Mouse (Mus musculus): ENCODE measurements around the gene Bnc2.

Gene Bnc2

DNA sequence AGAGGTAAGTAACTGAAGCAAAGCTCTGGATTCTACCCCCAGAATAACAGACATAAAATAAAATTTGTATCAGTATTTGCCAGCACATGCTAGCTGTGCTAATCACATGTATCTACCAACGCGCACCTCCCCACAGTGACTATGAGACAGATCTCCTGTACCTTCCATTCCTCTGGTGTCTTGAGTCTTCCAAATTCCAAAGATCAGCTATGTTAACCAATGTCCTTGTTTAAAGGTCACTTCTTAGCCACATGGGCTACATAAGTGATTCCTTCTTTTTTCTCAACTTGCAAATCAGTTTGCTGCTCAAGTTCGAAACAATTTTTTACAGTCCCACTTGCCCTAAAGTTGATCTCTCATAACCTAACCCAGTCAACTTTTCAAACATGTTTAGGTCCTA, 167.5 kb downstream of the Bnc2 start:
- no peak for DNase-seq (ENCODE audit: low read depth, low spot score)

DNA sequence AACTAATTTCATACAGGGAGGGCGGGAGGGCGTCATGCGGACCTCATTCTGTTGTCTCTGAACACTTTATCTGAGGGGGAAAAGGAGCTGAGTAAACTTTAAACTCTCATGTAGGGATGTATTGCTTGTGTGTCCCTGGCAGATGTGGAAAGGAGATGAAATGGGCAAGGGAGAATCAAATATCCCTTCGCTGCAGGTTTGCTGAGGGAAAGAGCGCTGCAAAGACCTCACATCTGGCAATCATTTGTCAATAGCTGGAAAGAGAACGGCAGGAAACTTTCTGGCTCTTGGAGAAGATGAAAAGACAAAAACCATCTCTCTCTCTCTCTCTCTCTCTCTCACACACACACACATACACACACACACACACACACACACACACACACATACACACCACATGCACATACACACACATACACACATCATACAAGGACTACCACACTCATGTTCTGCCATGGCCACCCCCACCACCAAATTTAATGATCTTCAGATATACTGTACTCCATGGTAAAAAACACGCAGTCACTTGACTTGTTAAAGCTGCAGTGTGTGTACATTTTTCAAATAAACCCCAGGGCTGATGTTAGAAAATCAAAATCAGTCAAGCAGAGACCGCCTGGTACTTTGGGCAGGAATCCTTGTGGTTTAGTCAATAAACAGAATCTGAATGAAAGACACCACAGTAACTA, 172.3 kb downstream of the Bnc2 start:
- DNase-seq (ENCODE audit: low read depth, low spot score), result no peak

GRCm38 (mm10) chr4:84500796-84501349, 174.2 kb downstream of the Bnc2 start:
- DNase-seq (ENCODE audit: low read depth, low spot score), result no peak

DNA sequence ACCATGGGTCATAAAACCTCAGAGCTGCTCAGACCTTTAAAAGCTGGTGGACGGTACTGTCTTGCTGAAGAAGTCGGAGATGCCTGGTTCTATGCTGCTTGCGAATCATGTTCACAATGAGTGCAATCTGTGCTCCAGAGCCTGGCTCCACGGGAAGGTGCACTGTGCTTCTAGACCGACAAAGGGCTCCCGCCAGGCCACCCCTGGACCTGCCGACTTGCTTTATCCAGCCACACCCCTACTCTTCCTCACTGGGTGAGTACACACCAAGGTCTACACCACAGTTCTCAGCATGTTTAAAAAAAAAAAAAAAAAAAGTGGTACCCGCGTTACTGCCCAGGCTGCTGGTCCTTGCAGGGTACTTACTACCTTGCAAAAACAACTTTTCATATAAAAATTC, 174.8 kb downstream of the Bnc2 start:
- no peak for DNase-seq (ENCODE audit: low read depth, low spot score)

- DNase-seq (ENCODE audit: low read depth, low spot score), result no peak
Measured at GRCm38 (mm10) chr4:84498469-84498868, 176.6 kb downstream of the Bnc2 start.

- DNase-seq (ENCODE audit: low read depth, low spot score), result no peak
Measured at GRCm38 (mm10) chr4:84488323-84488722, 186.8 kb downstream of the Bnc2 start.

- no peak for DNase-seq (ENCODE audit: low read depth, low spot score)
Measured at GRCm38 (mm10) chr4:84482680-84483079, 192.4 kb downstream of the Bnc2 start.

- DNase-seq (ENCODE audit: low read depth, low spot score), result no peak
Measured at GRCm38 (mm10) chr4:84472643-84473042, 202.4 kb downstream of the Bnc2 start.

GRCm38 (mm10) chr4:84470106-84470885, 204.8 kb downstream of the Bnc2 start:
- DNase-seq (ENCODE audit: low read depth, low spot score), result no peak

- DNase-seq (ENCODE audit: low read depth, low spot score), result no peak
Measured at GRCm38 (mm10) chr4:84469400-84469799, 205.7 kb downstream of the Bnc2 start.

- no peak for DNase-seq (ENCODE audit: low read depth, low spot score)
Measured at GRCm38 (mm10) chr4:84467722-84468121, 207.4 kb downstream of the Bnc2 start.

DNA sequence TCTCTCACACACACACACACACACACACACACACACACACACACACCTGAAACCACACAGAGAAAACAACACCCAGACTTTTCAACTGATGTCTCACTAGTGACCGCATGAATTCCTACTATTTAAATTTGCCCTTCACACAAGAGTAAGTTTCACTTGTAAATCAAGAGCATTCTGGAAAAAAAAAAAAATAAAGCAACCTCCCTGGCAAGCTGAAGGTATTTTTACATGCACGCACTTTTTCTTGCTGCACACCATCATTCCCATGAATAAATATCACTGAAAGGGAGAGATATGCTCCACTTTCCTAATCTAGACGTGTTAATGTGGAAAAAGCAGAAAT, 216.9 kb downstream of the Bnc2 start:
- no peak for DNase-seq (ENCODE audit: low read depth, low spot score)

DNA sequence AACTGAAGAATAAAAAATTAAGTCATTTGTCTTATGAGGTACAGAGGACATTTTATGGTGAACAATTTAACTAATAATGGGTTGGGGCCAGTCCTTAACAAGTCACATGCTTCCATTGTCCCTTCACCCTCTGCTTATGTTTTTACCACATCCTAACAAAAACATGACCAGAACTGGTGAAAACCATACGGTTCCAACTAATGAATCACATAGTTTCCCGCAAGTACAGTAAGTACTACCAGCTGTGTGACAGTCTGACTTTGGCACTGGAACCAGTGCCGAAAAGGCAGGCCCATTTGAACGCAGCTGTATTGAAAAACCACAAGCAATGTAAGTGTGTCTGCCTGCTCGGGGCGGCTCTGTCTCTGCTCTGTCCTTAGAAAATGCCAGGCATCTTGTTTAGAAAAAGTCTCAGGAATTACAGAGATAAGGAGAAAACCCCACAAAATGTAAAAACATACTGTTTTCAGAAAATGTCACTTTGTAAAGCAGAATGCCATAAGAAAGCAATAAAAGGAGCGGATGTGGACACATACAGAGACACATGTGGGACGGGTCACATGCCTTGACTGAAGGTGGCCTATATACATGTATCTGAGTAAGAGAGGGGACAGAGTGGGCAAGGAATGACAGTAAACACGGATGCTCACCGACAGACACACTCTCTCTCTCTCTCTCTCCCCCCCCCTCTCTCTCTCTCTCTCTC, 217.4 kb downstream of the Bnc2 start:
- no peak for DNase-seq (ENCODE audit: low read depth, low spot score)

- no peak for DNase-seq (ENCODE audit: low read depth, low spot score)
Measured at GRCm38 (mm10) chr4:84456853-84457249, 218.2 kb downstream of the Bnc2 start.

DNA sequence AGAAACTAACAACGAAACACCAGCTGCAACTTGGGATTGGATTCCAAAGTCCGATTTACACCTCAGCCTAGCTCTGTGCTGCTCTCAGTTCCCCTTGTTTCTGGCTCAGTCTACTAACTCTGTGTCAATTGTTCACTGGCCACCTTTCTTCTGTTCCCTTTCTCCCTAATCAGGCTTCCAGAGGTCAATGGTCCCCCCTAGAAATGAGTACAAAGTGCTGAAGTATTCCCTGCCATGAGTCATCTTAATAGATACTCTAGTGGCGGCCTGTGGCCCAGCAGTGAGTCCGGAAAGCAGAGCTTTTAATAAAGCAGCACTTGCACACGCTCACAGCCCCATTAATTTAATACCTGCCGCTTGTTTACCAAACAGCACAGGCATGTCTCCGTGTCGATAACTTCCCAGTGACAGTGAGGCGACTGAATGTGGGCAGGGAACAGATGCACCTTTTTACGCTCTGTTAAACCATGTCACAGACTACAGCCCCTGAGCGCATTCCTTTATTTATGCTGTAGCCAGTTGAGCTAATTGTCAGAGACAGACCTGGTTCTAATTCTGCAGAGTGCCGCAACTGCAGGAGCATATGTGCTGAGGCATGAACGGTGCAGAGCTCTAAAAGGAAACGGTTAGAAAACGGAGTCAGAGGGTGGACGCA, 218.8 kb downstream of the Bnc2 start:
- DNase-seq (ENCODE audit: low read depth, low spot score), result no peak

DNA sequence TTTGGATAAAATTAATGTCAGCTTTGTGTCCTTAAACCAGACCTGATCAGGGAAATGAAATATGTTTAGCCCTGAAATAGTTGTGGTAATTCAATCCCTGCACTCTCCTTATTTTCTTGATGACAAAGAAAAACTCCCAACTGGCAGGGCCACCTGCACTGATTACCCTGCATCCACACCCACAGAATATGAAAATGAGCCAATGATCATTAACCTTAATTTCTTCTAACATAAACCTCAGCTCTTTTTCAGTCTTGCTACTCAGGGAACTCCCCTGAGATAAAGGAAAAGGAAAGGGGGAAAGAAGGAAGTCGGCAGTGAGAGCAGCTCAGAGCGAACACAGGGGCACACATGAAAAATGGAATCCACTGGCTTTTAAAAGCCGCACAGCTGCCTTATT, 220.6 kb downstream of the Bnc2 start:
- no peak for DNase-seq (ENCODE audit: low read depth, low spot score)

DNA sequence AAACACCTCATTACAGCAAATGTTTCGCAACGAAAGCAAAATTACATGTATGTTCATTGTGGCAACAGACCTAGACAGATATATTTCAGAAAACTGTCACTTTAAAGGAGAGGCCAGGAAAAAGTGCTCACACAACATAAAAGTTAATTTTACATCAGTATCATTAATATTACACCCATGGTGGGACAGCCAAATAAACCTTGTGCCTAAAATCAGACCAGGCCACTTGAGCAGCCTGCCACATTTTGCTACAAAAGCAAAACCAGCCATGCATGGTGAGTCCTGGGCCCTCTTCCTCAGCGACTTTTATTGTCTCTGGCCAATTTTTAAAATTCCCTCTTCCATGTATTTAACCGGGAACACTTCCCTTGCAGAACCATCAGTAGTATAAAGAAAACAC, 221.5 kb downstream of the Bnc2 start:
- no peak for DNase-seq (ENCODE audit: low read depth, low spot score)

DNA sequence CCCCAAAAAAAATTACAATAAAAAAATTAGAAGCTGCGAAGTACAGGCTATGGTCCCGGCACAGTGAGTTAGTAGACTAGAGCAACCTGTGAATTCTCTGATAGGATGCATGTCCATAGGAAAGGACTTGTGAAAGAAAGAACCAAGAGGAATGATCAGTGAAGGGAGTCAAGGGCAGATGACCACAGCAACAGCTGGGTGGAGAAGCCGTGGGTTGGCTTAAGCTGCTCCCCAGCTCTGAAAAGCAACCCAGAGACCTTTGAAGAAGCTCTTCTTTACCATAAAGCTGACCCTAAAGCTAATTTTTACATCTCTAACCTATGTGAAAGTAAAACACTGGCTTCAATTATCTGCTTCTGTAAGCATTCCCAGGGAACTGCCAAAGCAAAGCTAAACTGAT, 222.4 kb downstream of the Bnc2 start:
- DNase-seq (ENCODE audit: low read depth, low spot score), result no peak

DNA sequence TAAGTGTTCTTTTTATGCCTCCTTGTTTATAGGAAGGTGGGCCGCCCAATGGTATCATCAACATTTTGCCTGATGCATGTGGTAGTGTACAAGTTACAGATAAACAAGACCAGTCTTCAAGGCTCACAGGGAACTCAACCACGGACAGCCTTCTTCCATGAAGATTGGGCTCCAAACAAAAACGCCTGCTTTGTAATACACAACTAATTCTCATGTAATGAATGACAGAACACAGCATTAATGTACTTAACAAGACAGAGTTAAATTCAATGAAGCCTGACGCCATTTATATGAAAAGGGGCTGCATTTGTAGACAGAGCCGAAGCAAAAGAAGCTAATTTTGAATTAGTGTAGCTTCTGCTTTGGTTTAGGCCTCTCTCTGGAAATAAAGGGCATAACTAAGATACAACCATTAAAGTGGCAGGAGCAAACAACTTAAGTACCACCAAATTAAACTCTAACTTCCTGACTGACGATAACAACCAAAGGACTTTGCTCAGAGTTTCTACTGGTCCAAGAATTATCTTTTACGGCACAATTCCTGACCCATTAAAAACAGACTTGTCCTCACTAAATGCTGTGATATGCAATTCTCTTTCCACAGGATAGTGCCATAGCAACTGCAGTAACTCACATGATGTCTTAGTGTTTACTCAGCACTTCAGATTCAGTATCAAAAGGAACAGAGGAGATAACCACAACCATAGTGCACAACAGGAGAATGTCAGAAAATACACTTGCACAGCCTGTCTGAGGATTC, 225.6 kb downstream of the Bnc2 start:
- no peak for DNase-seq (ENCODE audit: low read depth, low spot score)

GRCm38 (mm10) chr4:84433324-84433723, 241.8 kb downstream of the Bnc2 start:
- no peak for DNase-seq (ENCODE audit: low read depth, low spot score)
